Mouse (Mus musculus): ENCODE results near the gene Gm20911. TPM values are rescaled to one million over a fixed set of nuclear protein-coding genes. Genes with fewer than 3 reads are reported as not detected.
"Not testable (repeated sequence)": the region's sequence is repeated elsewhere in the genome, so short reads cannot be mapped to it uniquely, and the experiment has no call there.

The Gm20911 gene
- total RNA-seq (2021) = not detected
- long read RNA-seq, experiment 1 = 0 reads
- long read RNA-seq, experiment 2 = 0 reads

DNA sequence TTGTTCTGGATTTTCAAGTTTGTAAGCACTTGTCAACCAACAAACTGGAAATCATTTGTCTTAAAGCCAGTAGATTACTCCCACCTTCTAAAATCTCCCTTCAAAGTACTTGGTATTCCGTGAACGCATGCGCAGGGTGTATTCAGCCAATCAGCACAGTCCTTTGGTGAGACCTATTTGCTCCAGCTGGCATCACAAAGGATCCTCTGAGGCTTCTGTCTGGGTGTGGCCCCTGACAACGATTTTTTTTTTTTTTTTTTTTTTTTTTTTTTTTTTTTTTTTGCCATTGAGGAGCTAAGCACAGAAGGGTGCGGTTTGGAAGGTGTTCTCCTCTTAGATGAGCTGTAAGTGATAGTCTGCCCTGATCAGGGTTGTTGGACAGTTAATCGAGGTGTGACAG is at the start of gene Gm20911:
Gene Gm20911, plus strand, starts transcription at position 301 of the 400 bp plus-strand sequence.
- intact Hi-C loops (cut with DNase I); DNase-seq; H3K27ac ChIP-seq; H3K4me3 ChIP-seq: not testable (repeated sequence)

Data from gastrocnemius, adult 2 months (tissue).